Comparison of ENCODE assay signal across 8 mouse cellular contexts in the genomic region with DNA sequence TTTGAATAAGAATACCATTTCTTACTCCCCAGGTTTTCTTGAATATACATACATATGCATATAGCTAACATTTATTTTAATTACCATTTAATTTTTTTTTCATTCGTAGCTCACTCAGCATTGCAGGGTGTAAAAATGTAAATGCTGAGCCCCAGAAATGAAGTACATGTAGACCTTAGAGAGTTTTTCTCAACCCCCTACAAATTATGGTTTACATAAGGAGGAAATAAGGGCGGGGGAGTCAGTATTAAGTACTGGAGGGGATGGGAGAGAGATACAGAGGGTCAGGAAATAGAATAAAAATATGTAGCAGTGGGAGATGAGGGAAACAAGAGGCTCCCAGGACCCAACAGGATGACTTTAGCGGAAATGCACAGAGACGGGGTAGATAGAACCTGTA.
DNase-seq lines count a peak whose midpoint lies in the region; ATAC-seq lines count a peak whose summit lies in the region.

No protein-coding gene starts in this region.

- peak overlapping the region; percentile 90 to 98 for H3K27ac ChIP-seq in heart, embryonic 14.5 days (replicated peaks in 1 of 2; ENCODE audit: control insufficient read depth in 1 of 2, insufficient read depth in 1 of 2, low read depth in 2 of 2, low read length in 2 of 2)
- peak overlapping the region; percentile 64; the same call in 1 of the 2 replicates for H3K27ac ChIP-seq in embryonic facial prominence, embryonic 13.5 days
- H3K27ac ChIP-seq in hindbrain, embryonic 13.5 days: peak overlapping the region; percentile 97
- peak overlapping the region; percentile 95 for H3K27ac ChIP-seq in midbrain, embryonic 13.5 days

- intact Hi-C loops in heart, postnatal 14 days (cut with DNase I): no loop called here

- H3K4me2 ChIP-seq in heart, embryonic 14.5 days (ENCODE audit: low read length): peak overlapping the region; percentile 56
- H3K4me2 ChIP-seq in embryonic facial prominence, embryonic 13.5 days: peak overlapping the region; percentile 50
- H3K4me2 ChIP-seq in hindbrain, embryonic 13.5 days: peak overlapping the region; percentile 38
- H3K4me2 ChIP-seq in midbrain, embryonic 13.5 days (replicated peaks): peak overlapping the region; percentile 48

- peaks cover 20 to 36% of the 10 kb centered on the region in 2 experiments for H3K4me1 ChIP-seq in heart, embryonic 14.5 days (ENCODE audit: control insufficient read depth in 2 of 2, insufficient read depth in 2 of 2, low read length in 2 of 2)
- peaks cover 23% of the 10 kb centered on the region for H3K4me1 ChIP-seq in embryonic facial prominence, embryonic 13.5 days
- peaks cover 28% of the 10 kb centered on the region for H3K4me1 ChIP-seq in hindbrain, embryonic 13.5 days (replicated peaks)
- H3K4me1 ChIP-seq in midbrain, embryonic 13.5 days (replicated peaks): peaks cover 34% of the 10 kb centered on the region

- H3K9ac ChIP-seq in heart, embryonic 14.5 days (ENCODE audit: low read length): peak overlapping the region; percentile 59
- no peak overlapping the region for H3K9ac ChIP-seq in embryonic facial prominence, embryonic 13.5 days
- H3K9ac ChIP-seq in hindbrain, embryonic 13.5 days: no peak overlapping the region
- no peak overlapping the region; the same call in 1 of the 2 replicates for H3K9ac ChIP-seq in midbrain, embryonic 13.5 days (replicated peaks)

- H3K36me3 ChIP-seq in heart, embryonic 14.5 days (ENCODE audit: control insufficient read depth, insufficient read depth, low read length): no peaks in the 10 kb centered on the region
- H3K36me3 ChIP-seq in embryonic facial prominence, embryonic 13.5 days: no peaks in the 10 kb centered on the region
- H3K36me3 ChIP-seq in hindbrain, embryonic 13.5 days: no peaks in the 10 kb centered on the region
- H3K36me3 ChIP-seq in midbrain, embryonic 13.5 days: no peaks in the 10 kb centered on the region

- no peak for ATAC-seq in heart, embryonic 14.5 days (ENCODE audit: insufficient number of reproducible peaks, insufficient read depth, low FRiP score, low read depth)
- ATAC-seq in embryonic facial prominence, embryonic 13.5 days (ENCODE audit: insufficient number of reproducible peaks, insufficient read depth, low FRiP score, low TSS enrichment, low read depth): no peak
- no peak; the same call in 1 of the 2 replicates for ATAC-seq in hindbrain, embryonic 13.5 days (ENCODE audit: low FRiP score)
- peak; percentile 61 for ATAC-seq in midbrain, embryonic 13.5 days
- ATAC-seq in erythroblast, adult 5-6 weeks (replicated peaks; ENCODE audit: low FRiP score, poor library complexity, severe bottlenecking): no peak

- peak overlapping the region in 1 of 2 experiments; percentile 8; a peak in 2 of 4 replicates for H3K4me3 ChIP-seq in heart, embryonic 14.5 days (ENCODE audit: control insufficient read depth in 1 of 2, insufficient read depth in 1 of 2, low read depth in 1 of 2, low read length in 2 of 2)
- H3K4me3 ChIP-seq in embryonic facial prominence, embryonic 13.5 days: peak overlapping the region; percentile 3
- no peak overlapping the region for H3K4me3 ChIP-seq in hindbrain, embryonic 13.5 days
- 0 out of 2 replicates have a peak overlapping the region, but pooled peaks have one; percentile 13 for H3K4me3 ChIP-seq in midbrain, embryonic 13.5 days (replicated peaks)

- DNase-seq in heart, postnatal 14 days: no peak
- DNase-seq in c-Kit-positive CD71-positive TER-119-positive erythroid progenitor cells, embryonic 14.5 days (ENCODE audit: low spot score): no peak
- DNase-seq in yolk sac, embryonic 10.5 days (ENCODE audit: low spot score): no peak

- H3K9me3 ChIP-seq in heart, embryonic 14.5 days (ENCODE audit: control insufficient read depth, low read length): no peaks in the 10 kb centered on the region
- H3K9me3 ChIP-seq in embryonic facial prominence, embryonic 13.5 days: no peaks in the 10 kb centered on the region
- H3K9me3 ChIP-seq in hindbrain, embryonic 13.5 days: no peaks in the 10 kb centered on the region
- H3K9me3 ChIP-seq in midbrain, embryonic 13.5 days: no peaks in the 10 kb centered on the region

- H3K27me3 ChIP-seq in heart, embryonic 14.5 days (ENCODE audit: control insufficient read depth, insufficient read depth, low read length): no peaks in the 10 kb centered on the region
- H3K27me3 ChIP-seq in embryonic facial prominence, embryonic 13.5 days: no peaks in the 10 kb centered on the region
- no peaks in the 10 kb centered on the region for H3K27me3 ChIP-seq in hindbrain, embryonic 13.5 days
- H3K27me3 ChIP-seq in midbrain, embryonic 13.5 days: no peaks in the 10 kb centered on the region

- WGBS in heart, embryonic 14.5 days: 15% methylated on average over 4 of the region's 4 CpGs
- 31% methylated on average over 4 of the region's 4 CpGs for WGBS in embryonic facial prominence, embryonic 13.5 days
- 23% methylated on average over 4 of the region's 4 CpGs for WGBS in hindbrain, embryonic 13.5 days
- 30% methylated on average over 4 of the region's 4 CpGs for WGBS in midbrain, embryonic 13.5 days
